Mouse (Mus musculus) B cell, adult 62 days (primary cell): ENCODE results near the gene Scnn1g. TPM values are rescaled to one million over a fixed set of nuclear protein-coding genes. Genes with fewer than 3 reads are reported as not detected.

Source experiments
- total RNA-seq: library from RNA; stranded (reverse); gene quantifications from 4 replicates; pipeline ENCODE4 v1.2.4, GENCODE M21; 2023

Gene Scnn1g
- total RNA-seq: not detected in 4 replicates

DNA sequence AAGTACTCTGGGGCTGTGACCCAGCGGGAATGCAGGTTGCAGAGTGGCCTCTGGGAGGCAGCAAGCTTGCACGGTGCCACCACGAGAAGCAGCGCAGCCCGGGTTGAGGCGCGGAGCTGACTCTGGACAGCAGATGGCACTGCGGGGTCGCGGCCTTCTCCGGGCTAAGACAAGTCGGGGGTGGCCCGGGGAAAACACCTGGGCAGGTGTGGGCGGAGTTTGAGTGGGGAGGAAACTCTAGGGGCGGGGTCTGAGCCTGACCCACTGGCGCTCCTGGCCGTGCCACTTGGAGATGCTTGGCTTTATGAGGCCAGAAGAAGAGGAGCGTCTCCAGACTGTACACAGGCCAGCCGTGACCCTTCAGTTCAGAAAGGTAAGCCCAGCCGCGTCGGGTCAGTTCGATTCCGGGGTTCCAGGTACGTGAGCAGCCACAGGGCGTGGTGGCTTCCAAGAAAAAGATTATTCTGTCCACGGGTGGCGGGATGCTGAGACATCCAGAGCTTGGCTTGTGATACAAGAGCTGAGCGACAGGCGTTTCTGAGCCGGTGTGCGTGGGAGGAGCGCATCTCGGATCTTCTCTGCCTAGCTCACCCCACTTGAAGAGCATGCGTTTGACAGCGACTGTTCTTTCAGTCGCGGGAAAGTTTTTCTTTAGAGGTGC is at the start of gene Scnn1g:
TSS of gene Scnn1g (plus strand) at position 309 of the 661 bp plus-strand sequence.

DNA sequence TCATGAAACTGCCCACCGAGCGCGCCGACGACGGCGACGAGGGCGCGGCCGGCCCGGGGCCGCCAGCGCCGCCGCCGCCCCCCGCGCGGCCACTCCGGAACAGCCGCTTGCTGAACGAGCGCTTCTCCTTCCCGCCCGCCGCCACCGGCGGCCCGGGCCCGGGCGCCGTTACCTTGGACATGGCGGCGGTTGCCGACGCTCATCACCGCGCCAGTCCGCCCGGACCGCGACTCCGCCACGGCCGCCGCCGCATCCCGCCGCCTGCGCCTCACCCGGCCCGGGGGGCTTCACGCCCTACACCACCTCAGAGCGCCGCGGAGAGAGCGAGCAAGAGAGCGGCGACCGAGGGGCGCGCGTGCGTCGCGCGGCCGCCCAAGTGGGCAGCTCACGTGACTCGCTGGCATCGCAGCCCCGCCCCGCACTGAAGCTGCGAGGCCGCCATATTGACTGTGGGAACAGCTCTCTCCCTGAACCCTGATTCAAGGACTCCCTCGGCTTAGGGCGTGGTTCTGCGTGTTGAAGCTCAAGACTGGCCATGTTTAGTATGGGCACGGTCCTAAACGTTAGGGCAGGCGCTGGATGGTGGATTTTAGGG is 27.1 kb upstream of the Scnn1g start, which contains the start of gene Usp31:
TSS of gene Usp31 (minus strand) at position 181 of the 595 bp plus-strand sequence.

Other genes with a start within 250 kb of the Scnn1g start
- gene Usp31, start 27.2 kb upstream of the Scnn1g start, total RNA-seq: 7.6 to 11.1 TPM (median 9.2 TPM) in 4 replicates
- gene Scnn1b, start 130.6 kb downstream of the Scnn1g start, total RNA-seq: not detected in 4 replicates
- 13.7 to 15.1 TPM (median 14.6 TPM) in 4 replicates for gene Cog7, start 247.2 kb downstream of the Scnn1g start, total RNA-seq